Mouse (Mus musculus): ENCODE data around the gene G430095P16Rik.

GRCm38 (mm10) chr8:84686191-84687002 is 36.4 kb upstream of the G430095P16Rik start, which contains the start of gene Trmt1:
- TF ChIP-seq CTCF (IDR thresholded peaks at IDR 0.05; ENCODE audit: low read depth, low read length) (no peak), POLR2A (IDR thresholded peaks at IDR 0.05; ENCODE audit: borderline replicate concordance, low read depth, low read length) (no peak)

All from bone marrow macrophage, adult 2 months (primary cell).